Mouse (Mus musculus): ENCODE measurements around the gene Ccdc51. TPM values are rescaled to one million over a fixed set of nuclear protein-coding genes. Genes with fewer than 3 reads are reported as not detected.

Gene Ccdc51
- polyA plus RNA-seq (2015; fragmentation: Nextera tagmentation; extraction: Ambion mirVana): 14.3 and 16.8 TPM in 2 replicates

- H3K4me2 ChIP-seq: peak within 1 kb of the TSS; percentile 79
- no peaks in the 10 kb centered on the region for H3K27me3 ChIP-seq (replicated peaks)
- peaks cover 26% of the 10 kb centered on the region for H3K4me1 ChIP-seq
- H3K9me3 ChIP-seq: no peaks in the 10 kb centered on the region
- peak within 1 kb of the TSS; percentile 91 for H3K9ac ChIP-seq
- H3K4me3 ChIP-seq: peak within 1 kb of the TSS; percentile 81
- H3K36me3 ChIP-seq (replicated peaks): peaks cover 14% of the 10 kb centered on the region
- peak within 1 kb of the TSS; percentile 74 for H3K27ac ChIP-seq
- ATAC-seq (replicated peaks): peak; percentile 98
- WGBS: under 1% methylated on average over 37 of the region's 37 CpGs
Observed at GRCm38 (mm10) chr9:109082124-109082800, at the start of gene Ccdc51, which contains the start of gene Tma7. Ccdc51 (plus strand) TSS chr9:109082493. Tma7 (minus strand) TSS chr9:109082587.

GRCm38 (mm10) chr9:109038086-109038895, 44.0 kb upstream of the Ccdc51 start, which contains the start of gene Shisa5:
Shisa5 (plus strand) TSS chr9:109038565.
- Histone ChIP-seq H3K4me2 (peak within 1 kb of the TSS; percentile 96), H3K4me3 (peak within 1 kb of the TSS; percentile 64), H3K4me1 (peaks cover 9% of the 10 kb centered on the region; the same call in 1 of the 2 replicates), H3K27me3 (replicated peaks) (no peaks in the 10 kb centered on the region), H3K27ac (no peak within 1 kb of the TSS), H3K36me3 (replicated peaks) (no peaks in the 10 kb centered on the region), H3K9me3 (no peaks in the 10 kb centered on the region), H3K9ac (peak within 1 kb of the TSS; percentile 66)
- peak; percentile 83 for ATAC-seq (replicated peaks)
- under 1% methylated on average over 38 of the region's 40 CpGs for WGBS

- Histone ChIP-seq H3K9me3 (no peaks in the 10 kb centered on the region), H3K36me3 (replicated peaks) (no peaks in the 10 kb centered on the region), H3K27me3 (replicated peaks) (no peaks in the 10 kb centered on the region), H3K9ac (peak overlapping the region; percentile 66), H3K27ac (no peak overlapping the region), H3K4me1 (peaks cover 9% of the 10 kb centered on the region; the same call in 1 of the 2 replicates), H3K4me3 (peak overlapping the region; percentile 64), H3K4me2 (peak overlapping the region; percentile 96)
- 15% methylated on average over 8 of the region's 8 CpGs for WGBS
- peak; percentile 24 for ATAC-seq (replicated peaks)
Observed at GRCm38 (mm10) chr9:109038901-109039364, 43.4 kb upstream of the Ccdc51 start.

GRCm38 (mm10) chr9:109039681-109040080, 42.6 kb upstream of the Ccdc51 start:
- H3K27ac ChIP-seq: no peak overlapping the region
- 0 out of 2 replicates have a peak overlapping the region, but pooled peaks have one; percentile 96 for H3K4me2 ChIP-seq
- 84% methylated on average over 4 of the region's 4 CpGs for WGBS
- no peak overlapping the region for H3K9ac ChIP-seq
- H3K4me1 ChIP-seq: peaks cover 9% of the 10 kb centered on the region; the same call in 1 of the 2 replicates
- no peaks in the 10 kb centered on the region for H3K27me3 ChIP-seq (replicated peaks)
- no peaks in the 10 kb centered on the region for H3K36me3 ChIP-seq (replicated peaks)
- ATAC-seq (replicated peaks): no peak
- no peak overlapping the region for H3K4me3 ChIP-seq
- H3K9me3 ChIP-seq: no peaks in the 10 kb centered on the region

- ATAC-seq (replicated peaks): no peak
- Histone ChIP-seq H3K27ac (no peak overlapping the region), H3K4me1 (peaks cover 9% of the 10 kb centered on the region; the same call in 1 of the 2 replicates), H3K9ac (no peak overlapping the region), H3K9me3 (no peaks in the 10 kb centered on the region), H3K4me3 (no peak overlapping the region), H3K27me3 (replicated peaks) (no peaks in the 10 kb centered on the region), H3K36me3 (replicated peaks) (no peaks in the 10 kb centered on the region), H3K4me2 (no peak overlapping the region)
- 87% methylated on average over 8 of the region's 8 CpGs for WGBS
Observed at GRCm38 (mm10) chr9:109040216-109040615, 42.1 kb upstream of the Ccdc51 start.

- Histone ChIP-seq H3K4me1 (peaks cover 9% of the 10 kb centered on the region; the same call in 1 of the 2 replicates), H3K4me3 (no peak overlapping the region), H3K27ac (no peak overlapping the region), H3K27me3 (replicated peaks) (no peaks in the 10 kb centered on the region), H3K36me3 (replicated peaks) (no peaks in the 10 kb centered on the region), H3K9ac (no peak overlapping the region), H3K9me3 (no peaks in the 10 kb centered on the region), H3K4me2 (no peak overlapping the region)
- 80% methylated on average over 6 of the region's 6 CpGs for WGBS
- ATAC-seq (replicated peaks): no peak
Observed at GRCm38 (mm10) chr9:109040906-109041305, 41.4 kb upstream of the Ccdc51 start.

- H3K36me3 ChIP-seq (replicated peaks): no peaks in the 10 kb centered on the region
- 75% methylated on average over 7 of the region's 7 CpGs for WGBS
- H3K4me1 ChIP-seq: peaks cover 9% of the 10 kb centered on the region; the same call in 1 of the 2 replicates
- H3K27ac ChIP-seq: no peak overlapping the region
- H3K27me3 ChIP-seq (replicated peaks): no peaks in the 10 kb centered on the region
- ATAC-seq (replicated peaks): no peak
- no peak overlapping the region for H3K4me2 ChIP-seq
- no peak overlapping the region for H3K9ac ChIP-seq
- no peak overlapping the region for H3K4me3 ChIP-seq
- no peaks in the 10 kb centered on the region for H3K9me3 ChIP-seq
Observed at GRCm38 (mm10) chr9:109041351-109041750, 40.9 kb upstream of the Ccdc51 start.

- H3K27ac ChIP-seq: no peak overlapping the region
- H3K4me3 ChIP-seq: no peak overlapping the region
- H3K4me1 ChIP-seq: no peaks in the 10 kb centered on the region
- no peak for ATAC-seq (replicated peaks)
- H3K9ac ChIP-seq: no peak overlapping the region
- 29% methylated on average over 5 of the region's 5 CpGs for WGBS
- H3K9me3 ChIP-seq: no peaks in the 10 kb centered on the region
- H3K4me2 ChIP-seq: no peak overlapping the region
- no peaks in the 10 kb centered on the region for H3K36me3 ChIP-seq (replicated peaks)
- no peaks in the 10 kb centered on the region for H3K27me3 ChIP-seq (replicated peaks)
Observed at GRCm38 (mm10) chr9:109046306-109046705, 36.0 kb upstream of the Ccdc51 start.

- Histone ChIP-seq H3K27me3 (replicated peaks) (no peaks in the 10 kb centered on the region), H3K36me3 (replicated peaks) (no peaks in the 10 kb centered on the region), H3K4me1 (peaks cover under 1% of the 10 kb centered on the region; the same call in 1 of the 2 replicates), H3K9me3 (no peaks in the 10 kb centered on the region), H3K4me2 (no peak overlapping the region), H3K9ac (no peak overlapping the region), H3K27ac (no peak overlapping the region), H3K4me3 (no peak overlapping the region)
- 83% methylated on average over 7 of the region's 7 CpGs for WGBS
- ATAC-seq (replicated peaks): no peak
Observed at GRCm38 (mm10) chr9:109049316-109049715, 33.0 kb upstream of the Ccdc51 start.

- no peak overlapping the region for H3K9ac ChIP-seq
- H3K4me3 ChIP-seq: no peak overlapping the region
- WGBS: 81% methylated on average over 9 of the region's 9 CpGs
- peaks cover 5% of the 10 kb centered on the region; the same call in 1 of the 2 replicates for H3K4me1 ChIP-seq
- no peaks in the 10 kb centered on the region for H3K36me3 ChIP-seq (replicated peaks)
- no peaks in the 10 kb centered on the region for H3K9me3 ChIP-seq
- no peaks in the 10 kb centered on the region for H3K27me3 ChIP-seq (replicated peaks)
- no peak for ATAC-seq (replicated peaks)
- H3K4me2 ChIP-seq: no peak overlapping the region
- H3K27ac ChIP-seq: no peak overlapping the region
Observed at GRCm38 (mm10) chr9:109049996-109050673, 32.2 kb upstream of the Ccdc51 start.

GRCm38 (mm10) chr9:109050674-109050997, 31.7 kb upstream of the Ccdc51 start:
- no peaks in the 10 kb centered on the region for H3K36me3 ChIP-seq (replicated peaks)
- H3K4me2 ChIP-seq: no peak overlapping the region
- ATAC-seq (replicated peaks): no peak
- H3K27me3 ChIP-seq (replicated peaks): no peaks in the 10 kb centered on the region
- WGBS: 85% methylated on average over 3 of the region's 3 CpGs
- no peaks in the 10 kb centered on the region for H3K9me3 ChIP-seq
- H3K4me3 ChIP-seq: no peak overlapping the region
- H3K9ac ChIP-seq: no peak overlapping the region
- peaks cover 10% of the 10 kb centered on the region; the same call in 1 of the 2 replicates for H3K4me1 ChIP-seq
- H3K27ac ChIP-seq: no peak overlapping the region

- Histone ChIP-seq H3K9me3 (no peaks in the 10 kb centered on the region), H3K36me3 (replicated peaks) (no peaks in the 10 kb centered on the region), H3K27me3 (replicated peaks) (no peaks in the 10 kb centered on the region), H3K4me3 (no peak overlapping the region), H3K4me1 (peaks cover 11% of the 10 kb centered on the region; the same call in 1 of the 2 replicates), H3K9ac (no peak overlapping the region), H3K27ac (no peak overlapping the region), H3K4me2 (no peak overlapping the region)
- WGBS: 91% methylated on average over 13 of the region's 13 CpGs
- ATAC-seq (replicated peaks): no peak
Observed at GRCm38 (mm10) chr9:109051011-109051501, 31.2 kb upstream of the Ccdc51 start.
